Mouse (Mus musculus): Measurements from ENCODE around the gene Col26a1. TPM values are rescaled to one million over a fixed set of nuclear protein-coding genes. Genes with fewer than 3 reads are reported as not detected.
A peak's percentile ranks its signal among the peaks of the same experiment; 100 is the strongest.

Col26a1 gene
- polyA plus RNA-seq, 1 experiment from 2014 or later = not detected

DNA sequence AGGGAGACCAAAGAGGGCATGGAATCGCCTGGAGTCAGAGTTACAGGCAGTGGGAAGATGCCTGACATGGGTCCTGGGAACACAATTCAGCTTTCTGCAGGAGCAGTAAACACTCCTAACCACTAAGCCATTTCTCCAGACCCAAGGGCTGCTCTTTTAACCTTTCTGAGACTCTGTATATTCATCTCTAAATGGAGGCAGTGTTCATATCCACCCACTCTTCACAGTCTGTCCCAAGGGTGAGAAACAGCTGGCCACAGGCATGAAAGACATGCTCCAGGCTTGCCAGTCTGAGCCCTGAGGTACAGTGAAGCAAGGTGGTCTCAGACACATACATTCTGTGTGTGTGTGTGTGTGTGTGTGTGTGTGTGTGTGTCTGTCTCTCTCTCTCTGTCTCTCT, 78.8 kb downstream of the Col26a1 start:
- no peak overlapping the region for H3K4me2 ChIP-seq (ENCODE audit: low read depth, low read length)
- no peaks in the 10 kb centered on the region for H3K9me3 ChIP-seq (ENCODE audit: low read length)
- no peak overlapping the region for H3K4me3 ChIP-seq (ENCODE audit: low read depth, low read length)

GRCm38 (mm10) chr5:136802732-136803131, 80.3 kb downstream of the Col26a1 start:
- H3K36me3 ChIP-seq (replicated peaks; ENCODE audit: insufficient read depth, low read length) = no peaks in the 10 kb centered on the region
- H3K4me3 ChIP-seq (ENCODE audit: low read depth, low read length) = no peak overlapping the region
- ATAC-seq (no peak), DNase-seq (no peak)
- H3K9ac ChIP-seq (replicated peaks) = no peak overlapping the region
- H3K4me1 ChIP-seq (ENCODE audit: insufficient read depth) = no peaks in the 10 kb centered on the region
- no peaks in the 10 kb centered on the region for H3K9me3 ChIP-seq (ENCODE audit: low read length)
- H3K27me3 ChIP-seq (ENCODE audit: insufficient read depth, low read length) = no peaks in the 10 kb centered on the region
- peak overlapping the region; percentile 38; the same call in 1 of the 2 replicates for H3K4me2 ChIP-seq (ENCODE audit: low read depth, low read length)
- no peak overlapping the region for H3K27ac ChIP-seq (ENCODE audit: low read depth)
- 30% methylated on average over 17 of the region's 17 CpGs for WGBS (ENCODE audit: insufficient replicate concordance)
- TF ChIP-seq CTCF (IDR thresholded peaks at IDR 0.05; ENCODE audit: low read depth) = no peak
- TF ChIP-seq EP300 (IDR thresholded peaks at IDR 0.05; ENCODE audit: low read depth) = no peak

More for the DNA sequence above, 78.8 kb downstream of the Col26a1 start:
- TF ChIP-seq EP300 (IDR thresholded peaks at IDR 0.05; ENCODE audit: low read depth) (no peak), CTCF (IDR thresholded peaks at IDR 0.05; ENCODE audit: low read depth) (no peak)
- DNase-seq (no peak), ATAC-seq (no peak)
- 64% methylated on average over 1 of the region's 1 CpGs for WGBS (ENCODE audit: insufficient replicate concordance)
- Histone ChIP-seq H3K27me3 (ENCODE audit: insufficient read depth, low read length) (no peaks in the 10 kb centered on the region), H3K36me3 (replicated peaks; ENCODE audit: insufficient read depth, low read length) (no peaks in the 10 kb centered on the region), H3K9ac (replicated peaks) (no peak overlapping the region), H3K27ac (ENCODE audit: low read depth) (no peak overlapping the region), H3K4me1 (ENCODE audit: insufficient read depth) (no peaks in the 10 kb centered on the region)

GRCm38 (mm10) chr5:136796917-136797316, 86.1 kb downstream of the Col26a1 start:
- H3K4me3 ChIP-seq (ENCODE audit: low read depth, low read length) = no peak overlapping the region
- H3K27me3 ChIP-seq (ENCODE audit: insufficient read depth, low read length) = no peaks in the 10 kb centered on the region
- no peak overlapping the region for H3K4me2 ChIP-seq (ENCODE audit: low read depth, low read length)
- H3K9me3 ChIP-seq (ENCODE audit: low read length) = no peaks in the 10 kb centered on the region
- H3K36me3 ChIP-seq (replicated peaks; ENCODE audit: insufficient read depth, low read length) = no peaks in the 10 kb centered on the region
- no peak for DNase-seq
- H3K4me1 ChIP-seq (ENCODE audit: insufficient read depth) = no peaks in the 10 kb centered on the region; the same call in 1 of the 2 replicates
- 25% methylated on average over 2 of the region's 2 CpGs for WGBS (ENCODE audit: insufficient replicate concordance)
- H3K27ac ChIP-seq (ENCODE audit: low read depth) = no peak overlapping the region
- no peak for TF ChIP-seq EP300 (IDR thresholded peaks at IDR 0.05; ENCODE audit: low read depth)
- no peak for TF ChIP-seq CTCF (IDR thresholded peaks at IDR 0.05; ENCODE audit: low read depth)
- no peak overlapping the region for H3K9ac ChIP-seq (replicated peaks)
- no peak for ATAC-seq

DNA sequence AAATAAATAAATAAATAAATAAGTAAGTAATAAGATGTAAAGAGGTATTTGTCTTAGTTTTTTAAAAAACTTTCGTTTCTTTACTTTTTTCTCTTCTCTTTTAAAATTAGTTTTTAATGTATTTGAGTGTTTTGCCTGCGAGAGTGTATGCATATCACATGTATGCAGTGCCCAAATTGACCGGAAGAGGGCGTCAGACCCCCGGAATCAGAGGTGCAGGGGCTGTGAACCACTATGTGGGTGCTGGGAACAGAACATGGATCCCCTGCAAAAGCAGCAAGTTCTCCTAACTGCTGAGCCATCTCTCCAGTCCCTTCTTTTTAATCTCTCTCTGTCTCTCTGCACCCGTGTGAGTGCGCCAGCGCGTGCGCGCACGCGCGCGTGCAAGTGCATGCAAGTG, 89.2 kb downstream of the Col26a1 start:
- Histone ChIP-seq H3K9ac (replicated peaks) (no peak overlapping the region), H3K9me3 (ENCODE audit: low read length) (no peaks in the 10 kb centered on the region), H3K27me3 (ENCODE audit: insufficient read depth, low read length) (no peaks in the 10 kb centered on the region), H3K4me2 (ENCODE audit: low read depth, low read length) (no peak overlapping the region), H3K27ac (ENCODE audit: low read depth) (no peak overlapping the region), H3K4me3 (ENCODE audit: low read depth, low read length) (no peak overlapping the region), H3K36me3 (replicated peaks; ENCODE audit: insufficient read depth, low read length) (no peaks in the 10 kb centered on the region), H3K4me1 (ENCODE audit: insufficient read depth) (no peaks in the 10 kb centered on the region; the same call in 1 of the 2 replicates)
- no peak for ATAC-seq
- no peak for DNase-seq
- WGBS (ENCODE audit: insufficient replicate concordance) = 86% methylated on average over 15 of the region's 15 CpGs
- TF ChIP-seq CTCF (IDR thresholded peaks at IDR 0.05; ENCODE audit: low read depth) (0 out of 2 replicates have a peak, but pooled peaks have one; percentile 2), EP300 (IDR thresholded peaks at IDR 0.05; ENCODE audit: low read depth) (no peak)

- no peak for ATAC-seq
- H3K36me3 ChIP-seq (replicated peaks; ENCODE audit: insufficient read depth, low read length) = no peaks in the 10 kb centered on the region
- no peak for DNase-seq
- TF ChIP-seq EP300 (IDR thresholded peaks at IDR 0.05; ENCODE audit: low read depth) (no peak), CTCF (IDR thresholded peaks at IDR 0.05; ENCODE audit: low read depth) (no peak)
- no peak overlapping the region for H3K9ac ChIP-seq (replicated peaks)
- H3K4me1 ChIP-seq (ENCODE audit: insufficient read depth) = no peaks in the 10 kb centered on the region; the same call in 1 of the 2 replicates
- no peak overlapping the region for H3K27ac ChIP-seq (ENCODE audit: low read depth)
- H3K4me2 ChIP-seq (ENCODE audit: low read depth, low read length) = no peak overlapping the region
- WGBS (ENCODE audit: insufficient replicate concordance) = 77% methylated on average over 10 of the region's 10 CpGs
- no peaks in the 10 kb centered on the region for H3K9me3 ChIP-seq (ENCODE audit: low read length)
- no peaks in the 10 kb centered on the region for H3K27me3 ChIP-seq (ENCODE audit: insufficient read depth, low read length)
- H3K4me3 ChIP-seq (ENCODE audit: low read depth, low read length) = no peak overlapping the region
These were observed 90.5 kb downstream of the Col26a1 start for GRCm38 (mm10) chr5:136792541-136792940.

DNA sequence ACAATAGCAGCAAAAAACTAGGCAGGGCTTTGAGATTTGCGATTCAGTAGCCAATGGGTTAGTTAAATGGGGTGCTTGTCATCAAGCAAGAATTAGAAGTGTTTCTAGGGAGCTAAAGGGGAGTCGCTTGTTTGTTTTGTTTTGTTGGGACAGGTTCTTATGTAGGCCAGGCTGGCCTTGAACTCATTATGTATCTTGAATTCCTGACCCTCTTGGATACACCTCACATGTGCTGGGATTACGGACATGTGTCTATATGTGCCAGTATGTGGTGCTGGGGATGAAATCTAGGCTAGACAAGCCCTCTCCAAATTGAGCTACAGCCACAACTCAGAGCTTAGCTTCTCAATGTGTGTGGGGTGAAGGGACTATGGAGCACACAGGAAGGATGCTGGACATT, 91.8 kb downstream of the Col26a1 start:
- H3K27me3 ChIP-seq (ENCODE audit: insufficient read depth, low read length) = no peaks in the 10 kb centered on the region
- H3K36me3 ChIP-seq (replicated peaks; ENCODE audit: insufficient read depth, low read length) = no peaks in the 10 kb centered on the region
- no peak overlapping the region for H3K4me2 ChIP-seq (ENCODE audit: low read depth, low read length)
- DNase-seq (no peak), ATAC-seq (no peak)
- H3K27ac ChIP-seq (ENCODE audit: low read depth) = no peak overlapping the region
- no peak overlapping the region for H3K4me3 ChIP-seq (ENCODE audit: low read depth, low read length)
- no peaks in the 10 kb centered on the region for H3K9me3 ChIP-seq (ENCODE audit: low read length)
- WGBS (ENCODE audit: insufficient replicate concordance) = 70% methylated on average over 3 of the region's 3 CpGs
- H3K4me1 ChIP-seq (ENCODE audit: insufficient read depth) = no peaks in the 10 kb centered on the region
- TF ChIP-seq CTCF (IDR thresholded peaks at IDR 0.05; ENCODE audit: low read depth) = no peak
- TF ChIP-seq EP300 (IDR thresholded peaks at IDR 0.05; ENCODE audit: low read depth) = no peak
- no peak overlapping the region for H3K9ac ChIP-seq (replicated peaks)
